Mouse (Mus musculus): Measurements from ENCODE around the gene Tbc1d17. TPM values are rescaled to one million over a fixed set of nuclear protein-coding genes. Genes with fewer than 3 reads are reported as not detected.

Tbc1d17 gene
- total RNA-seq, 2 experiments from 2014 or later, result 54.1 to 73.4 TPM

GRCm38 (mm10) chr7:44789531-44789930 lies 59.3 kb downstream of the Tbc1d17 start:
- DNase-seq, result no peak

Small RNAs within 50 kb of the gene (microRNA-seq; reads per million reads assigned to microRNA genes)
- not detected for gene Mir707

Other genes starting within 250 kb of the Tbc1d17 start
- 1 to 10 TPM; 3.0 to 4.9 TPM for gene Myh14, start 178.2 kb downstream of the Tbc1d17 start, total RNA-seq (2021)
- gene Izumo2, start 140.3 kb downstream of the Tbc1d17 start, total RNA-seq (2021), result not detected
- gene Vrk3, start 100.7 kb downstream of the Tbc1d17 start, total RNA-seq (2021), result 10 to 100 TPM; 47.5 to 50.6 TPM
- gene Zfp473, start 98.0 kb downstream of the Tbc1d17 start, total RNA-seq (2021), result under 1 TPM; 0.49 to 0.70 TPM
- gene Nup62, start 33.0 kb downstream of the Tbc1d17 start, total RNA-seq (2021), result 10 to 100 TPM; 40.9 to 42.5 TPM
- 1 to 10 TPM; 2.0 to 2.6 TPM for gene Il4i1, start 32.7 kb downstream of the Tbc1d17 start, total RNA-seq (2021)
- gene Atf5, start 32.4 kb downstream of the Tbc1d17 start, total RNA-seq (2021), result 100 to 1,000 TPM; 135 to 151 TPM
- 100 to 1,000 TPM; 108 to 118 TPM for gene Akt1s1, start 88 bp downstream of the Tbc1d17 start, total RNA-seq (2021)
- gene Pnkp, start 8.1 kb upstream of the Tbc1d17 start, total RNA-seq (2021), result 10 to 100 TPM; 41.7 to 50.6 TPM
- 100 to 1,000 TPM; 215 to 274 TPM for gene Ptov1, start 20.7 kb upstream of the Tbc1d17 start, total RNA-seq (2021)
- 10 to 100 TPM; 86.1 to 97.1 TPM for gene Med25, start 43.6 kb upstream of the Tbc1d17 start, total RNA-seq (2021)
- gene Fuz, start 47.0 kb upstream of the Tbc1d17 start, total RNA-seq (2021), result 10 to 100 TPM; 24.9 to 25.8 TPM
- gene Ap2a1, start 80.4 kb upstream of the Tbc1d17 start, total RNA-seq (2021), result 100 to 1,000 TPM in 1 of 2 experiments, 10 to 100 TPM in 1; 95.0 to 106 TPM
- not detected for gene Tsks, start 94.1 kb upstream of the Tbc1d17 start, total RNA-seq (2021)
- gene Cpt1c, start 125.8 kb upstream of the Tbc1d17 start, total RNA-seq (2021), result 10 to 100 TPM in 1 of 2 experiments, 1 to 10 TPM in 1; 8.6 to 10.7 TPM
- 100 to 1,000 TPM; 236 to 262 TPM for gene Prmt1, start 137.5 kb upstream of the Tbc1d17 start, total RNA-seq (2021)
- 100 to 1,000 TPM in 1 of 2 experiments, 10 to 100 TPM in 1; 90.4 to 123 TPM for gene Irf3, start 148.6 kb upstream of the Tbc1d17 start, total RNA-seq (2021)
- gene Bcl2l12, start 149.6 kb upstream of the Tbc1d17 start, total RNA-seq (2021), result 10 to 100 TPM; 16.5 to 17.4 TPM
- gene Scaf1, start 167.3 kb upstream of the Tbc1d17 start, total RNA-seq (2021), result 10 to 100 TPM; 76.9 to 82.6 TPM
- 100 to 1,000 TPM in 1 of 2 experiments, 10 to 100 TPM in 1; 98.9 to 101 TPM for gene Rras, start 168.9 kb upstream of the Tbc1d17 start, total RNA-seq (2021)
- gene Prr12, start 203.8 kb upstream of the Tbc1d17 start, total RNA-seq (2021), result 10 to 100 TPM; 47.7 to 59.7 TPM
- gene Nosip, start 213.3 kb upstream of the Tbc1d17 start, total RNA-seq (2021), result 10 to 100 TPM; 50.5 to 65.3 TPM
- 10 to 100 TPM; 18.1 to 20.5 TPM for gene Prrg2, start 213.6 kb upstream of the Tbc1d17 start, total RNA-seq (2021)
- 10 to 100 TPM; 32.2 to 38.3 TPM for gene Rcn3, start 243.1 kb upstream of the Tbc1d17 start, total RNA-seq (2021)

All from adrenal gland, postnatal 36 days (tissue).